Mouse (Mus musculus): ENCODE results near the gene Gm4307.
"Not testable (repeated sequence)": the region's sequence is repeated elsewhere in the genome, so short reads cannot be mapped to it uniquely, and the experiment has no call there.

Gene Gm4307

DNA sequence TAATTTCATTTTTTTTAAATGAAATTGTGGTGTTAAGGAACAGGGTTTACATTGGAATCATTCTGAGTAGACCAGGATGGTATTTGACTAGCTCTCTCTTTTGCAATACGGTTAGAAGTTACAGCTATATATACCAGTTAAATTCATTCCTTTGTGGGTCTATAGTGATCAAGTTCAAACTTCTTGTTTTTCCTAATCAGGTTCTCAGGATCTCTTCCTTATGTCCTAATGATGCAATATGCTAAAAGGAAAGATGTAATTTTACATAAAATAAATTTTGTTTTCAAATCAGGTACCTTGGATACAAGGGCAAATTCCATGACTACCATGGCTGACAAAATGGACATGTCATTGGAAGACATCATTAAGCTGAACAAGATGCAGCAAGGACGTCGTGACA lies at the start of gene Gm4307:
Gene Gm4307 (plus strand): TSS at position 301 of the 400 bp plus-strand sequence.
- not testable (repeated sequence) for DNase-seq (ENCODE audit: low spot score)

DNA sequence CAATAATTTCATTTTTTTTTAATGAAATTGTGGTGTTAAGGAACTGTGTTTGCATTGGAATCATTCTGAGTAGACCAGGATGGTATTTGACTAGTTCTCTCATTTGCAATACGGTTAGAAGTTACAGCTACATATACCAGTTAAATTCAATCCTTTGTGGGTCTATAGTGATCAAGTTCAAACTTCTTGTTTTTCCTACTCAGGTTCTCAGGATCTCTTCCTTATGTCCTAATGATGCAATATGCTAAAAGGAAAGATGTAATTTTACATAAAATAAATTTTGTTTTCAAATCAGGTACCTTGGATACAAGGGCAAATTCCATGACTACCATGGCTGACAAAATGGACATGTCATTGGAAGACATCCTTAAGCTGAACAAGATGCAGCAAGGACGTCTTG lies 25.8 kb upstream of the Gm4307 start, which contains the start of gene Gm4301:
Gene Gm4301 (plus strand): TSS at position 301 of the 400 bp plus-strand sequence.
- not testable (repeated sequence) for DNase-seq (ENCODE audit: low spot score)

- not testable (repeated sequence) for DNase-seq (ENCODE audit: low spot score)
Observed at GRCm38 (mm10) chr10:100340536-100340935, 20.6 kb upstream of the Gm4307 start, which contains the start of gene Gm4302. Gene Gm4302, plus strand, starts transcription at chr10:100340836.

DNA sequence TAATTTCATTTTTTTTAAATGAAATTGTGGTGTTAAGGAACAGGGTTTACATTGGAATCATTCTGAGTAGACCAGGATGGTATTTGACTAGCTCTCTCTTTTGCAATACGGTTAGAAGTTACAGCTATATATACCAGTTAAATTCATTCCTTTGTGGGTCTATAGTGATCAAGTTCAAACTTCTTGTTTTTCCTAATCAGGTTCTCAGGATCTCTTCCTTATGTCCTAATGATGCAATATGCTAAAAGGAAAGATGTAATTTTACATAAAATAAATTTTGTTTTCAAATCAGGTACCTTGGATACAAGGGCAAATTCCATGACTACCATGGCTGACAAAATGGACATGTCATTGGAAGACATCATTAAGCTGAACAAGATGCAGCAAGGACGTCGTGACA lies 15.5 kb upstream of the Gm4307 start, which contains the start of gene Gm4303:
Gene Gm4303 (plus strand): TSS at position 301 of the 400 bp plus-strand sequence.
- not testable (repeated sequence) for DNase-seq (ENCODE audit: low spot score)

GRCm38 (mm10) chr10:100350793-100351192 lies 10.3 kb upstream of the Gm4307 start, which contains the start of gene Gm4305:
Gene Gm4305, plus strand, starts transcription at chr10:100351093.
- DNase-seq (ENCODE audit: low spot score), result not testable (repeated sequence)

- DNase-seq (ENCODE audit: low spot score), result not testable (repeated sequence)
Observed at GRCm38 (mm10) chr10:100356841-100357240, 4.3 kb upstream of the Gm4307 start.

- DNase-seq (ENCODE audit: low spot score), result not testable (repeated sequence)
Observed at GRCm38 (mm10) chr10:100382460-100382859, 21.3 kb downstream of the Gm4307 start, which contains the start of gene Gm4312. Gene Gm4312, minus strand, starts transcription at chr10:100382560.

- DNase-seq (ENCODE audit: low spot score), result not testable (repeated sequence)
Observed at GRCm38 (mm10) chr10:100402301-100402700, 41.2 kb downstream of the Gm4307 start.

Measured in embryo, embryonic 10 days (tissue).